Mouse (Mus musculus): ENCODE data around the gene Zdhhc3. TPM values are rescaled to one million over a fixed set of nuclear protein-coding genes. Genes with fewer than 3 reads are reported as not detected.

Gene Zdhhc3
- polyA plus RNA-seq, 1 experiment, result 97.4 TPM

GRCm38 (mm10) chr9:123090844-123091243, 22.2 kb downstream of the Zdhhc3 start:
- Histone ChIP-seq H3K27me3 (replicated peaks; ENCODE audit: control insufficient read depth, insufficient read depth, low read length) (no peaks in the 10 kb centered on the region), H3K4me1 (ENCODE audit: control insufficient read depth, insufficient read depth, low read length) (no peaks in the 10 kb centered on the region), H3K4me3 (ENCODE audit: insufficient read depth, low read depth, low read length) (no peak overlapping the region), H3K36me3 (ENCODE audit: control insufficient read depth, insufficient read depth, low read length) (peaks cover 2% of the 10 kb centered on the region; the same call in 1 of the 2 replicates), H3K27ac (ENCODE audit: insufficient read depth, low read depth, low read length) (no peak overlapping the region)
- no peak for DNase-seq
- no peak for TF ChIP-seq CTCF (conservative IDR thresholded peaks at IDR 0.05; ENCODE audit: insufficient read depth, insufficient read length, low read depth, low read length)
- no peak for TF ChIP-seq POLR2A (IDR thresholded peaks at IDR 0.05; ENCODE audit: low read depth, low read length)
- 88% methylated on average over 4 of the region's 4 CpGs for WGBS

GRCm38 (mm10) chr9:123087558-123087957, 25.4 kb downstream of the Zdhhc3 start:
- Histone ChIP-seq H3K27ac (ENCODE audit: insufficient read depth, low read depth, low read length) (no peak overlapping the region), H3K27me3 (replicated peaks; ENCODE audit: control insufficient read depth, insufficient read depth, low read length) (no peaks in the 10 kb centered on the region), H3K4me3 (ENCODE audit: insufficient read depth, low read depth, low read length) (no peak overlapping the region), H3K4me1 (ENCODE audit: control insufficient read depth, insufficient read depth, low read length) (no peaks in the 10 kb centered on the region), H3K36me3 (ENCODE audit: control insufficient read depth, insufficient read depth, low read length) (peaks cover 2% of the 10 kb centered on the region; the same call in 1 of the 2 replicates)
- no peak for DNase-seq
- TF ChIP-seq POLR2A (IDR thresholded peaks at IDR 0.05; ENCODE audit: low read depth, low read length), result no peak
- no peak for TF ChIP-seq CTCF (conservative IDR thresholded peaks at IDR 0.05; ENCODE audit: insufficient read depth, insufficient read length, low read depth, low read length)
- WGBS, result 58% methylated on average over 3 of the region's 3 CpGs

GRCm38 (mm10) chr9:123085373-123085772, 27.6 kb downstream of the Zdhhc3 start:
- H3K36me3 ChIP-seq (ENCODE audit: control insufficient read depth, insufficient read depth, low read length), result peaks cover 2% of the 10 kb centered on the region; the same call in 1 of the 2 replicates
- H3K4me3 ChIP-seq (ENCODE audit: insufficient read depth, low read depth, low read length), result no peak overlapping the region
- 92% methylated on average over 1 of the region's 1 CpGs for WGBS
- no peaks in the 10 kb centered on the region for H3K27me3 ChIP-seq (replicated peaks; ENCODE audit: control insufficient read depth, insufficient read depth, low read length)
- DNase-seq, result no peak
- no peak overlapping the region for H3K27ac ChIP-seq (ENCODE audit: insufficient read depth, low read depth, low read length)
- no peak for TF ChIP-seq POLR2A (IDR thresholded peaks at IDR 0.05; ENCODE audit: low read depth, low read length)
- no peak for TF ChIP-seq CTCF (conservative IDR thresholded peaks at IDR 0.05; ENCODE audit: insufficient read depth, insufficient read length, low read depth, low read length)
- no peaks in the 10 kb centered on the region for H3K4me1 ChIP-seq (ENCODE audit: control insufficient read depth, insufficient read depth, low read length)

GRCm38 (mm10) chr9:123080796-123081195, 32.2 kb downstream of the Zdhhc3 start:
- Histone ChIP-seq H3K4me3 (ENCODE audit: insufficient read depth, low read depth, low read length) (no peak overlapping the region), H3K27me3 (replicated peaks; ENCODE audit: control insufficient read depth, insufficient read depth, low read length) (no peaks in the 10 kb centered on the region), H3K36me3 (ENCODE audit: control insufficient read depth, insufficient read depth, low read length) (no peaks in the 10 kb centered on the region), H3K27ac (ENCODE audit: insufficient read depth, low read depth, low read length) (no peak overlapping the region), H3K4me1 (ENCODE audit: control insufficient read depth, insufficient read depth, low read length) (no peaks in the 10 kb centered on the region)
- WGBS, result 46% methylated on average over 1 of the region's 1 CpGs
- DNase-seq, result peak; percentile 13
- TF ChIP-seq CTCF (conservative IDR thresholded peaks at IDR 0.05; ENCODE audit: insufficient read depth, insufficient read length, low read depth, low read length) (no peak), POLR2A (IDR thresholded peaks at IDR 0.05; ENCODE audit: low read depth, low read length) (no peak)

- DNase-seq, result no peak
- no peaks in the 10 kb centered on the region for H3K36me3 ChIP-seq (ENCODE audit: control insufficient read depth, insufficient read depth, low read length)
- no peak overlapping the region for H3K27ac ChIP-seq (ENCODE audit: insufficient read depth, low read depth, low read length)
- H3K4me3 ChIP-seq (ENCODE audit: insufficient read depth, low read depth, low read length), result no peak overlapping the region
- no peaks in the 10 kb centered on the region for H3K4me1 ChIP-seq (ENCODE audit: control insufficient read depth, insufficient read depth, low read length)
- WGBS, result 85% methylated on average over 7 of the region's 7 CpGs
- TF ChIP-seq POLR2A (IDR thresholded peaks at IDR 0.05; ENCODE audit: low read depth, low read length) (no peak), CTCF (conservative IDR thresholded peaks at IDR 0.05; ENCODE audit: insufficient read depth, insufficient read length, low read depth, low read length) (no peak)
- H3K27me3 ChIP-seq (replicated peaks; ENCODE audit: control insufficient read depth, insufficient read depth, low read length), result no peaks in the 10 kb centered on the region
Measured at GRCm38 (mm10) chr9:123080355-123080754, 32.6 kb downstream of the Zdhhc3 start.

- Histone ChIP-seq H3K27me3 (replicated peaks; ENCODE audit: control insufficient read depth, insufficient read depth, low read length) (no peaks in the 10 kb centered on the region), H3K4me3 (ENCODE audit: insufficient read depth, low read depth, low read length) (no peak overlapping the region), H3K27ac (ENCODE audit: insufficient read depth, low read depth, low read length) (no peak overlapping the region), H3K36me3 (ENCODE audit: control insufficient read depth, insufficient read depth, low read length) (no peaks in the 10 kb centered on the region), H3K4me1 (ENCODE audit: control insufficient read depth, insufficient read depth, low read length) (no peaks in the 10 kb centered on the region)
- DNase-seq, result no peak
- 94% methylated on average over 5 of the region's 5 CpGs for WGBS
- TF ChIP-seq CTCF (conservative IDR thresholded peaks at IDR 0.05; ENCODE audit: insufficient read depth, insufficient read length, low read depth, low read length) (no peak), POLR2A (IDR thresholded peaks at IDR 0.05; ENCODE audit: low read depth, low read length) (no peak)
Measured at GRCm38 (mm10) chr9:123079149-123079548, 33.9 kb downstream of the Zdhhc3 start.

GRCm38 (mm10) chr9:123060172-123060571, 52.8 kb downstream of the Zdhhc3 start:
- H3K4me1 ChIP-seq (ENCODE audit: control insufficient read depth, insufficient read depth, low read length), result no peaks in the 10 kb centered on the region
- TF ChIP-seq POLR2A (IDR thresholded peaks at IDR 0.05; ENCODE audit: low read depth, low read length) (no peak), CTCF (conservative IDR thresholded peaks at IDR 0.05; ENCODE audit: insufficient read depth, insufficient read length, low read depth, low read length) (no peak)
- no peak overlapping the region for H3K4me3 ChIP-seq (ENCODE audit: insufficient read depth, low read depth, low read length)
- H3K27me3 ChIP-seq (replicated peaks; ENCODE audit: control insufficient read depth, insufficient read depth, low read length), result no peaks in the 10 kb centered on the region
- DNase-seq, result no peak
- no peak overlapping the region for H3K27ac ChIP-seq (ENCODE audit: insufficient read depth, low read depth, low read length)
- WGBS, result 60% methylated on average over 3 of the region's 3 CpGs
- no peaks in the 10 kb centered on the region for H3K36me3 ChIP-seq (ENCODE audit: control insufficient read depth, insufficient read depth, low read length)

Data from kidney, adult 2 months (tissue).